Mouse (Mus musculus) testis, adult 2 months (tissue): ENCODE measurements around the gene Gm43064. TPM values are rescaled to one million over a fixed set of nuclear protein-coding genes. Genes with fewer than 3 reads are reported as not detected.
"Not testable (repeated sequence)": the region's sequence is repeated elsewhere in the genome, so short reads cannot be mapped to it uniquely, and the experiment has no call there.

Source experiments
- H3K27ac ChIP-seq: fragments of 200-500 bp; 2 replicates; pipeline ENCODE4 v1.5.1; 2012; ENCODE audit warnings: low read depth, low read length; ENCODE audit not compliant: control insufficient read depth, insufficient read depth
- H3K27me3 ChIP-seq: fragments of 200-500 bp; 2 replicates; pipeline ENCODE4 v1.6.1; 2012; ENCODE audit warnings: mild to moderate bottlenecking, low read length, moderate library complexity; ENCODE audit not compliant: control insufficient read depth, insufficient read depth
- H3K36me3 ChIP-seq: fragments of 200-500 bp; 2 replicates; pipeline ENCODE4 v1.6.1; 2012; ENCODE audit warnings: mild to moderate bottlenecking, low read length; ENCODE audit not compliant: control insufficient read depth, insufficient read depth
- H3K4me1 ChIP-seq: fragments of 200-500 bp; 2 replicates; pipeline ENCODE4 v1.6.1; 2012; ENCODE audit warnings: low read length; ENCODE audit not compliant: control insufficient read depth, insufficient read depth
- H3K4me3 ChIP-seq: fragments of 200-500 bp; 2 replicates; pipeline ENCODE4 v1.5.1; 2012; ENCODE audit warnings: low read depth, mild to moderate bottlenecking, low read length, moderate library complexity, mixed read lengths; ENCODE audit not compliant: control insufficient read depth
- CTCF ChIP-seq: fragments of 200-500 bp; IDR thresholded peaks from 2 replicates; pipeline ENCODE4 v1.5.1; 2012; ENCODE audit warnings: low read depth, mild to moderate bottlenecking, inconsistent platforms, low read length, moderate library complexity; ENCODE audit not compliant: control insufficient read depth, insufficient read depth, insufficient replicate concordance
- POLR2A ChIP-seq: fragments of 200-500 bp; IDR thresholded peaks from 2 replicates; pipeline ENCODE4 v1.6.1; 2012; ENCODE audit warnings: low read depth, mild to moderate bottlenecking, inconsistent platforms, low read length, moderate library complexity; ENCODE audit not compliant: control insufficient read depth
- polyA plus RNA-seq: library from polyadenylated mRNA; depleted of rRNA; stranded (reverse); fragments of >200 nt; gene quantifications from 2 replicates; pipeline ENCODE4 v1.2.3, GENCODE M21; 2012

Gm43064 gene
- polyA plus RNA-seq, 1 experiment: 2.2 TPM

DNA sequence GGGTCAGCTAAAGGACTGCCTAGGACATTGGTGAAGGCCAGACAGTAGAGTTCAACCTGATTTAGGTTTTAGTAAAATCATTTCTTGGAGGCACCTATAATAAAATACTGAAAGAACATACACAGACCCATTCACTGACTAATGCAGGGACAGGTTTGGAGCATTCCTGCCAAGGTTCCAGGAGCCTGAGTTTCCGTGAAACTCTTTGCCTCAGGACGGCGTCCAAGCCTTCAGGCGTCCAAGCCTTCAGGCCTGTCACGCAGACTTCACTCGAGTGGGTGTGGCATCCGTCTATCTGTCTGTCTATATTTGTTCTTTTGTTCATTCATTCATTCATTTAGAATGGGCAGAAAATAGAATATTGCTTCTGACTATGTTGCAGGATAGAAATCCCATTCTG lies 21.8 kb downstream of the Gm43064 start:
- H3K4me1 ChIP-seq: no peaks in the 10 kb centered on the region
- H3K27me3 ChIP-seq: no peaks in the 10 kb centered on the region
- no peak for TF ChIP-seq POLR2A
- no peak for TF ChIP-seq CTCF

DNA sequence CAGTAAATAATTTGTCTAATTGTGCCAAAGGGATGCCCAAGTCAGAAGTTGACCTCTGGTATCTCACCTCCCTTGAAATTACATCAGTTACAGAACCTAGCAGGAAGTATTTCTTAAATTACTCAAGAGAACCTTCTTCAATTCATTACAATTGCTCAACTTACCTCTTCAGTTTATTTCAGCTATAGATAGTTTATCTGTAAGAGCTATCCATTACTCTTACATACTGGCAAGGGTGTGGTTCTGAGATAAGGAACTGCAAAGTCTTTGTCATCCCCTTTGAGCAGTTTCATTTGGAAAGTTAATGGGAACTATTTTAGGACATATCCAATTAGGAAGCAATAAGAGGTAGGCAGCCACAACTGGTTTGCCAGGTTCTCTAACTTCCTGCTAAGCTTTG lies 23.1 kb downstream of the Gm43064 start, which contains the start of gene Bcl2l15:
TSS of gene Bcl2l15 (plus strand) at position 176 of the 400 bp plus-strand sequence.
- Histone ChIP-seq H3K4me3 (no peak within 1 kb of the TSS), H3K27me3 (no peaks in the 10 kb centered on the region), H3K27ac (no peak within 1 kb of the TSS), H3K36me3 (no peaks in the 10 kb centered on the region), H3K4me1 (no peaks in the 10 kb centered on the region)
- TF ChIP-seq POLR2A: no peak
- TF ChIP-seq CTCF: no peak

More for the DNA sequence above, 21.8 kb downstream of the Gm43064 start:
- Histone ChIP-seq H3K36me3 (no peaks in the 10 kb centered on the region), H3K4me3 (no peak overlapping the region), H3K27ac (no peak overlapping the region)

DNA sequence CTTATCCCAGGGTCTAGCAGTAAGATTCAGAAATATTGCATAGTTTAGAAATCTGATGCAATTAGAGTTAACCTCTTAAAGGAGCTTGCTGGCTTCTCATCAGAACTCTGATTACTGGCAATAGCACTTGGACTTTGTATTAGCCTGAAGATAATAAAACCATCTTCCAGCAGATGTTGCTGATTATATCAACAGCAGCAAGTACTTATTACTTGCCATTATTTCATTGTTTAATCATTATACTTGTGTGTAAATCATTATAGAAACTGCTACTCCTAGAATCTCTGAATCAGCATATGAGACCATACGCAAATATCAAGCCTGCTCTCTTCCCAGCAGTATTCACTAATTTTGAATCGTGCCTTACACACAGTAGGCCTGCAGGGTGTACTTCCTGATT lies 24.6 kb downstream of the Gm43064 start:
- H3K27me3 ChIP-seq: no peaks in the 10 kb centered on the region

DNA sequence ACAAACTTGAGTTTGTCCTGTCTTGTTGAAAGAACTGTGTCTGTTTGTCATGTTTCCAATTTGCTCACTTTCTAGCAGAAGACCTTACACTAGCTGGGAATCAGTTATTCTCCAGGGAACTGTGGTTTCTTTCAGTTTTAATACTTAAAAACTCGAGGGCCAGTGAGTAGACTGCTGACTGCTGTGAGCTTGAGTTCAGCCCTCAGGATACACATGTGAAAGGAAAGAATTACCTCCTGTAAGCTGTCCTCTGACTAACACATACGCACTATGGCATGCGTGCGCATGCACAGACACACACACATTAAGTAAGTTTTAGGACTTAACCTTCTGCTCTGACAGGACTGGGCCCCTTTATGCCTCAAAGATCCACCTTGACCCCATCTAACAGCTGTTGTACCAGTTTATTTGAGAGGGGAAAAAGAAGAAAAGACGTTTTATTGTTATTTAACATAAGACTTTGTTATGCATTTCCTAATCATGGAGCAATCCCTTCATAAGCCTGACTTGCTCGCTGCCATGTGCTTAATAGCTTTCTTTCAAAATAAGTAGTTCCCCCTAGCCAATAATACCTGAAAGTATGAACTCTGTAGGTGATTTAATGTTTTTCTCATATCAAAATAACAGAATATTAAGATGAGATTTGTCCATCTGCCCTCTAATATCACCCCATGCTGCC lies 26.0 kb downstream of the Gm43064 start:
- no peak for TF ChIP-seq CTCF
- TF ChIP-seq POLR2A: no peak
- H3K27ac ChIP-seq: no peak overlapping the region
- no peaks in the 10 kb centered on the region for H3K27me3 ChIP-seq
- H3K36me3 ChIP-seq: no peaks in the 10 kb centered on the region
- no peaks in the 10 kb centered on the region for H3K4me1 ChIP-seq
- no peak overlapping the region for H3K4me3 ChIP-seq

More for the DNA sequence above, 24.6 kb downstream of the Gm43064 start:
- H3K36me3 ChIP-seq: no peaks in the 10 kb centered on the region
- no peak overlapping the region for H3K4me3 ChIP-seq
- TF ChIP-seq POLR2A: no peak
- TF ChIP-seq CTCF: no peak
- no peaks in the 10 kb centered on the region for H3K4me1 ChIP-seq
- H3K27ac ChIP-seq: no peak overlapping the region

DNA sequence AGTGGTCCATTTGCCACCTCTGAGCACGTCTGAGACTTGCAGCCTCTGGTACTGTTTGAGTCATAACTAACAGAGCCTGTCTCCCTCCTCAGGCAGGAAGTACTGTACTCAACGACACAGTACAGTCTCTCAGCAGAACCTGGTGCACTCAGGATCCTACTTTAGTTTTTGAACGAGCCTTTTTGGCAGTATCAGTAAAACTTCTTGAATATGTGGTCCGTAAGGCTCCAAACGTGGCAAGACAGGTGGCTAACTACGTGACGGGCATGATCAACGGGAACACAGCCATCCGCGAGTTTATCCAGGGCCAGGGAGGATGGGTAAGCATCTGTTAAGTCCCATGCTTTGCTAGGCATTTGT lies 26.6 kb downstream of the Gm43064 start:
- H3K4me1 ChIP-seq: no peaks in the 10 kb centered on the region
- no peak overlapping the region for H3K27ac ChIP-seq
- no peak for TF ChIP-seq POLR2A
- no peak for TF ChIP-seq CTCF
- no peaks in the 10 kb centered on the region for H3K36me3 ChIP-seq
- no peak overlapping the region for H3K4me3 ChIP-seq
- H3K27me3 ChIP-seq: no peaks in the 10 kb centered on the region

DNA sequence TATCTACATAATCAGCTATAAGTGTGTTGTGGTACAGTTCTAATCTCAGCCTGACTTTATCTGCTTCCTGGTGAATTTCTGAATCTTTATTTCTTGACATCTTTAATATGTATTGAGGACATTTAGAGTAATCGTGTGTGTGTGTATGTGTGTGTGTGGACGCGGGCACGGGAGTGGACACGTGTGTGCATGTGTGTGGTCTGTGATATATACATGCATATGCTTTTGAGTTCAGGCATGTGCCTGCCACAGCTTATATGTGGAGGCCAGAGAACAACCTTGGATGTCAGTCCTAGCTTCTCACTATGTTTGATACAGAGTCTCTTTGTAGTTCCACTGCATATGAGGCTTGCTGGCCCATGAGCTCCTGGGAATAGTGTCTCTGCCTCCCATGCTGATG lies 27.1 kb downstream of the Gm43064 start:
- H3K27me3 ChIP-seq: no peaks in the 10 kb centered on the region
- TF ChIP-seq POLR2A: no peak
- no peak for TF ChIP-seq CTCF
- no peaks in the 10 kb centered on the region for H3K4me1 ChIP-seq
- H3K27ac ChIP-seq: no peak overlapping the region
- no peak overlapping the region for H3K4me3 ChIP-seq
- H3K36me3 ChIP-seq: no peaks in the 10 kb centered on the region

DNA sequence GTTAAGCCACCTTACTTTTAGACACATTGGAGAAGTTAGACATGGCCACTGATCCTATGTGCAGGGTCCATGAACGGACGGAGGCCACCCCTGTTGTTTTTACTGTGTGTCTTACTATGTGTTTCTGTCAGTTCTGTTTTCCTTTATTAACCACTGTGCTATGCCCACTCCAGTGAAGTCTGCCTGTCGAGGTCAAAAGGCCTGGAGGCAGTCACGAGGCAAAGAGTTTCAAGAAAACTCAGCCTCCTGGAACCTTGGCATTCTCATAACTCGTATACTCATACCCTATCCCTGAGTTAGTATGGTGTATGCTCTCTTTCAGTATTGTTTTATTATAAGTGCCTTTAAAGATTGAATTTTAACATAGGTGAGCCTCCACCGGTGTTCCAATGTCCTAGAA lies 30.3 kb downstream of the Gm43064 start:
- no peaks in the 10 kb centered on the region for H3K36me3 ChIP-seq
- H3K4me3 ChIP-seq: no peak overlapping the region
- H3K27me3 ChIP-seq: no peaks in the 10 kb centered on the region
- no peak overlapping the region for H3K27ac ChIP-seq
- TF ChIP-seq CTCF (no peak), POLR2A (no peak)
- no peaks in the 10 kb centered on the region for H3K4me1 ChIP-seq

DNA sequence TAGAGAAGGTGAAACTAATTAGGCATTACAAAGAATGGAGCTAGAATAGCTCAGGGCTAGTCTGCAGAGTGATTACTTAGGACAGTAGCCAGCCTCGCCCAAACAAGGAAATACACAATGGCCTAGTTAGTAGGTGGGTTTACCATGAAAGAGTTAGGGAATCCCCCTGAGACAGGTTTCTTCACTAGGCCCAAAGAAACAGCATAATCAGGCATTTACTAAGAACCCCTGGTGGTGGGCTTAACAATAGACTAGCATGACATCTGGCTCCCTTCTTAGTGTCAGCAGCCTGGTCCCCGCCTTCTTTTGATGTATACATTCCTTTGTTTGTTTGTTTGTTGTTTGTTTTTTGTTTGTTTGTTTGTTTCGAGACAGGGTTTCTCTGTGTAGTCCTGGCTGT lies 30.8 kb downstream of the Gm43064 start:
- not testable (repeated sequence) for H3K4me3 ChIP-seq, H3K36me3 ChIP-seq, H3K27me3 ChIP-seq, H3K4me1 ChIP-seq, H3K27ac ChIP-seq

DNA sequence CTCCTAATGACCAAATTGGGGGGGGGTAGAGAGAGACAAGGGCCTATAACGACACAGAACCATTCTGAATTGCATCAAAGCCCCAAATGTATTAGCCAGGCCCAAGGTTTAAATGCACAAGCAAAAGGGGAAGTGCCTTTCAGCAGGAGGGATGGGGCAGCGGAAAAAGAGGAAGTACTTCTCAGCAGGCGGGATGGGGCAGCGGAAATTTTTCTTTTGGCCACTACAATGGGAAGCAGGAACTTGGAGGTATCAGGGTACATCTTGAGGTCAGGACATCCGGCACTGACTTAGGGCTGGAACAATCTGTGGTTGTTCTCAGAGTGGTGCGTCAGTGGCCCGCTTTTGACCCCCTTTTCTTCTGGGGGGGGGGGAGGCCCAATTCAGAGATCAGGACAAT lies 31.6 kb downstream of the Gm43064 start:
- H3K27me3 ChIP-seq, H3K27ac ChIP-seq, H3K36me3 ChIP-seq, H3K4me3 ChIP-seq, H3K4me1 ChIP-seq: not testable (repeated sequence)
